ENCODE assay signal across 10 mouse cellular contexts in genomic region chr6:30374731-30375510, GRCm38 (mm10). TPM values are rescaled to one million over a fixed set of nuclear protein-coding genes. Genes with fewer than 3 reads are reported as not detected.
DNase-seq lines count a peak whose midpoint lies in the region; ATAC-seq and TF ChIP-seq lines count a peak whose summit lies in the region.
"Had no signal": no experiment of that assay in that cellular context is flagged by ENCODE, and none has a peak within 500 bp of the region (broad histone marks: within the 10 kb centered on the region; RNA-seq: fewer than 3 reads in every experiment).

No protein-coding gene starts in this region.

- no peak for TF ChIP-seq CTCF in midbrain, postnatal 0 days (IDR thresholded peaks at IDR 0.05)
- TF ChIP-seq CTCF in small intestine, adult 2 months (IDR thresholded peaks at IDR 0.05; ENCODE audit: extremely low read depth, insufficient read length, insufficient replicate concordance, low read depth, low read length), result no peak
- no peak for TF ChIP-seq CTCF in left cerebral cortex, adult 2 months (IDR thresholded peaks at IDR 0.05)

- no peaks in the 10 kb centered on the region for H3K9me3 ChIP-seq in midbrain, postnatal 0 days (ENCODE audit: low read length)
- H3K9me3 ChIP-seq in midbrain, embryonic 10.5 days (replicated peaks), result no peaks in the 10 kb centered on the region
- no peaks in the 10 kb centered on the region for H3K9me3 ChIP-seq in kidney, embryonic 15.5 days (replicated peaks)
- H3K9me3 ChIP-seq: hindbrain, embryonic 15.5 days had no signal

- ATAC-seq in midbrain, postnatal 0 days (ENCODE audit: low FRiP score), result no peak
- no peak for ATAC-seq in kidney, embryonic 15.5 days (replicated peaks; ENCODE audit: low FRiP score)
- ATAC-seq in erythroid progenitor cell, adult 5-6 weeks (replicated peaks; ENCODE audit: low FRiP score, poor library complexity, severe bottlenecking), result no peak

- intact Hi-C loops in left cerebral cortex, adult 2 months (cut with DNase I), result no loop called here

- 83% methylated on average over 16 of the region's 16 CpGs for WGBS in midbrain, postnatal 0 days
- 91% methylated on average over 16 of the region's 16 CpGs for WGBS in midbrain, embryonic 10.5 days
- 81% methylated on average over 16 of the region's 16 CpGs for WGBS in kidney, embryonic 15.5 days
- WGBS in small intestine, adult 2 months, result 88% methylated on average over 16 of the region's 16 CpGs

- DNase-seq in midbrain, postnatal 0 days (ENCODE audit: low spot score), result peak; percentile 12
- DNase-seq in midbrain, embryonic 10.5 days (ENCODE audit: low spot score), result no peak
- peak; percentile 68 for DNase-seq in heart, adult 8-10 months (ENCODE audit: low spot score)
- no peak for DNase-seq in left cerebral cortex, adult 2 months (ENCODE audit: extremely low spot score in 1 of 2, low spot score in 2 of 2)
- DNase-seq in spleen, adult 18-20 months, result no peak

- peaks cover 55% of the 10 kb centered on the region for H3K36me3 ChIP-seq in midbrain, postnatal 0 days (ENCODE audit: insufficient read depth, low read length)
- peaks cover 95% of the 10 kb centered on the region for H3K36me3 ChIP-seq in midbrain, embryonic 10.5 days
- peaks cover 96% of the 10 kb centered on the region for H3K36me3 ChIP-seq in kidney, embryonic 15.5 days
- H3K36me3 ChIP-seq in small intestine, adult 2 months (ENCODE audit: control insufficient read depth, insufficient read depth, low read length), result peaks cover 60% of the 10 kb centered on the region

- no peak overlapping the region for H3K4me3 ChIP-seq in midbrain, postnatal 0 days (ENCODE audit: low read depth, low read length)
- no peak overlapping the region for H3K4me3 ChIP-seq in midbrain, embryonic 10.5 days
- H3K4me3 ChIP-seq in kidney, embryonic 15.5 days (replicated peaks), result no peak overlapping the region
- H3K4me3 ChIP-seq in small intestine, adult 2 months (ENCODE audit: low read depth, low read length), result no peak overlapping the region
- no peak overlapping the region for H3K4me3 ChIP-seq in left cerebral cortex, adult 2 months
- H3K4me3 ChIP-seq: hindbrain, embryonic 15.5 days had no signal

- no peaks in the 10 kb centered on the region for H3K4me1 ChIP-seq in midbrain, postnatal 0 days (ENCODE audit: insufficient read depth, low read length)
- H3K4me1 ChIP-seq in midbrain, embryonic 10.5 days, result no peaks in the 10 kb centered on the region
- 0 out of 2 replicates have a peak, but pooled peaks cover 3% of the 10 kb centered on the region for H3K4me1 ChIP-seq in kidney, embryonic 15.5 days
- H3K4me1 ChIP-seq in small intestine, adult 2 months (ENCODE audit: control insufficient read depth, insufficient read depth, insufficient read length, low read length), result no peaks in the 10 kb centered on the region
- H3K4me1 ChIP-seq: hindbrain, embryonic 15.5 days had no signal

- H3K27me3 ChIP-seq in midbrain, postnatal 0 days (ENCODE audit: insufficient read depth, low read length), result no peaks in the 10 kb centered on the region
- H3K27me3 ChIP-seq in midbrain, embryonic 10.5 days (ENCODE audit: low read depth, poor library complexity, severe bottlenecking), result no peaks in the 10 kb centered on the region
- no peaks in the 10 kb centered on the region for H3K27me3 ChIP-seq in kidney, embryonic 15.5 days
- no peaks in the 10 kb centered on the region for H3K27me3 ChIP-seq in small intestine, adult 2 months (ENCODE audit: control insufficient read depth, insufficient read depth, low read length)
- H3K27me3 ChIP-seq: hindbrain, embryonic 15.5 days had no signal

- no peak for TF ChIP-seq POLR2A in small intestine, adult 2 months (IDR thresholded peaks at IDR 0.05; ENCODE audit: low read depth, low read length)

- H3K27ac ChIP-seq in midbrain, postnatal 0 days (ENCODE audit: low read depth, low read length), result no peak overlapping the region
- H3K27ac ChIP-seq in midbrain, embryonic 10.5 days (replicated peaks), result no peak overlapping the region
- peak overlapping the region; percentile 48 for H3K27ac ChIP-seq in kidney, embryonic 15.5 days
- H3K27ac ChIP-seq in small intestine, adult 2 months (ENCODE audit: insufficient read depth, low read depth, low read length), result peak overlapping the region; percentile 38; the same call in 1 of the 2 replicates
- H3K27ac ChIP-seq in left cerebral cortex, adult 2 months, result no peak overlapping the region
- H3K27ac ChIP-seq: hindbrain, embryonic 15.5 days; macrophage had no signal

- H3K9ac ChIP-seq in midbrain, postnatal 0 days (replicated peaks; ENCODE audit: low read length, poor library complexity, severe bottlenecking), result no peak overlapping the region
- H3K9ac ChIP-seq in kidney, embryonic 15.5 days, result no peak overlapping the region
- H3K9ac ChIP-seq: hindbrain, embryonic 15.5 days had no signal

- no peak overlapping the region for H3K4me2 ChIP-seq in midbrain, postnatal 0 days (ENCODE audit: low read depth, low read length, poor library complexity, severe bottlenecking)
- no peak overlapping the region for H3K4me2 ChIP-seq in kidney, embryonic 15.5 days
- H3K4me2 ChIP-seq: hindbrain, embryonic 15.5 days had no signal

RNA-seq across cellular contexts. Expression of gene Zc3hc1, which starts 15.9 kb away (rescaled TPM):
- total RNA-seq in midbrain, postnatal 0 days (2014; rRNA removed), result 43.2 and 53.9 TPM in 2 replicates
- 61.9 and 63.3 TPM in 2 replicates for polyA plus RNA-seq in midbrain, postnatal 0 days (2015; fragmentation: Nextera tagmentation; extraction: Ambion mirVana)
- polyA plus RNA-seq in midbrain, embryonic 10.5 days (2016; fragmentation: Nextera tagmentation; extraction: Ambion mirVana), result 76.3 and 83.7 TPM in 2 replicates
- 10 to 100 TPM; 14.5 to 18.4 (median 16.6) TPM for total RNA-seq in heart, adult 8-10 months (2022)
- 63.6 and 69.4 TPM in 2 replicates for polyA plus RNA-seq in kidney, embryonic 15.5 days (2015; fragmentation: Nextera tagmentation; extraction: Ambion mirVana)
- polyA plus RNA-seq in small intestine, adult 2 months (2012; rRNA removed), result 2.5 and 5.9 TPM in 2 replicates
- 8.4 and 21.6 TPM in 2 replicates for total RNA-seq in erythroid progenitor cell, adult 5-6 weeks (2015; ENCODE audit: low replicate concordance)
- total RNA-seq in erythroid progenitor cell, adult 5-6 weeks (2017; ENCODE audit: low replicate concordance), result 9.1 and 13.9 TPM in 2 replicates
- total RNA-seq in left cerebral cortex, adult 2 months (2021), result 10 to 100 TPM; 23.6 to 28.7 TPM

RNA-seq across cellular contexts. Expression of gene Klhdc10, which starts 26.7 kb away (rescaled TPM):
- total RNA-seq in midbrain, postnatal 0 days (2014; rRNA removed), result 116 and 139 TPM in 2 replicates
- 23.8 and 28.5 TPM in 2 replicates for polyA plus RNA-seq in midbrain, postnatal 0 days (2015; fragmentation: Nextera tagmentation; extraction: Ambion mirVana)
- 27.7 and 28.0 TPM in 2 replicates for polyA plus RNA-seq in midbrain, embryonic 10.5 days (2016; fragmentation: Nextera tagmentation; extraction: Ambion mirVana)
- 10 to 100 TPM; 45.4 to 55.7 (median 50.9) TPM for total RNA-seq in heart, adult 8-10 months (2022)
- 28.6 and 33.2 TPM in 2 replicates for polyA plus RNA-seq in kidney, embryonic 15.5 days (2015; fragmentation: Nextera tagmentation; extraction: Ambion mirVana)
- 6.6 and 7.1 TPM in 2 replicates for polyA plus RNA-seq in small intestine, adult 2 months (2012; rRNA removed)
- 15.5 and 15.9 TPM in 2 replicates for total RNA-seq in erythroid progenitor cell, adult 5-6 weeks (2015; ENCODE audit: low replicate concordance)
- 18.1 and 23.1 TPM in 2 replicates for total RNA-seq in erythroid progenitor cell, adult 5-6 weeks (2017; ENCODE audit: low replicate concordance)
- total RNA-seq in left cerebral cortex, adult 2 months (2021), result 10 to 100 TPM; 87.2 to 91.9 TPM

Comparison
In these comparisons a context has a peak if more than half of its experiments do, and no peak if none do; other contexts are left out.
1. DNase-seq: peak in midbrain, postnatal 0 days (single experiment) and heart, adult 8-10 months (single experiment); none in midbrain, embryonic 10.5 days (single experiment), left cerebral cortex, adult 2 months (0 of 2) and spleen, adult 18-20 months (0 of 2).
2. H3K27ac ChIP-seq: peak in kidney, embryonic 15.5 days (single experiment) and small intestine, adult 2 months (single experiment); none in midbrain, postnatal 0 days (single experiment), midbrain, embryonic 10.5 days (single experiment) and left cerebral cortex, adult 2 months (single experiment).